Mouse (Mus musculus): ENCODE data around the gene Cd248. TPM values are rescaled to one million over a fixed set of nuclear protein-coding genes. Genes with fewer than 3 reads are reported as not detected.

Cd248 gene
- polyA plus RNA-seq, 1 experiment = 2.5 TPM

DNA sequence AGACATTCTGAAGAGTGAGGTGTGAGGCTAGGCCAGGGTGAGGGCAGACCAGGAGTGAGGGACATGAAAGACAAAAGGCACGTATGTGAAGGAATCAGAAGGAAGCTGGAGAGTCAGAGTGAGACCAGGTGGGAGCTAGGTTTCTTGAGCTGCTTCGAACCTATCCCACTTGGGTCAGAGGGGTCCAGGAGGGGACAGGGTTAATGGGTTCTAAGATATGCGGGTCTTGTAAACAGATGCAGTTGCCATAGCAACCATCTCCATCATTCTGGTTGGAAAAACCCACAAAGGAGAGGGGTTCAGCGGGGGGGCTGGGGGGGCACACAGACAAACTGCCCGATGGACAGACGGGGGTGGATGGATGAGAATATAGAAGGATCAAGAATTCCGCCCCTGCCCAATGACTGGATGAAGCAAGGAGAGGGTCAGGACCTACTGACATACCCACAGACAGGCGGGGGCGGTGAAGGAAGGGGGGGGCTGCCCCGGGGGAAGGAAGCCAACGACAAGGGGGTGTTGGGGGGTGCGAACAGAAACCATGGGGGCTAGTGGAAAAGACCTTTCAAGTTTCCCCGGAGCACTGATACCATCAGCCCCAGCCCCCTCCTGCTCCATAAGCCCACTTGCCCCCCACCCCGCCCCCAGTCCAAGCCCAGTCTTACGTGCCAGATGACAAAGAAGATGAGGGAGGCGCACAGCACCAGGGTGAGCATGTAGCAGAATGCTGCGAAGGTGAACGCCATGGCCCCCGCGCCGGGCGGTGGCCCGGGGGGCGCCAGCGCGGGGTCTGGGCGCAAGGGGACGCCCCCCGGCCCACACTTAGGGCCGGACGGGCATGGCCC lies 29.9 kb downstream of the Cd248 start:
- TF ChIP-seq POLR2A (IDR thresholded peaks at IDR 0.05; ENCODE audit: control insufficient read depth, low read depth, low read length) = no peak
- no peak for TF ChIP-seq CTCF (IDR thresholded peaks at IDR 0.05; ENCODE audit: control insufficient read depth, insufficient read depth, insufficient replicate concordance, low read depth, low read length)
- Histone ChIP-seq H3K27ac (ENCODE audit: control insufficient read depth, insufficient read depth, low read depth, low read length) (no peak overlapping the region), H3K27me3 (ENCODE audit: control insufficient read depth, insufficient read depth, low read length) (no peaks in the 10 kb centered on the region), H3K4me3 (ENCODE audit: control insufficient read depth, low read depth, low read length) (peak overlapping the region; percentile 78), H3K4me1 (ENCODE audit: control insufficient read depth, insufficient read depth, low read length) (peaks cover 22% of the 10 kb centered on the region), H3K36me3 (ENCODE audit: control insufficient read depth, insufficient read depth, low read length) (no peaks in the 10 kb centered on the region)

DNA sequence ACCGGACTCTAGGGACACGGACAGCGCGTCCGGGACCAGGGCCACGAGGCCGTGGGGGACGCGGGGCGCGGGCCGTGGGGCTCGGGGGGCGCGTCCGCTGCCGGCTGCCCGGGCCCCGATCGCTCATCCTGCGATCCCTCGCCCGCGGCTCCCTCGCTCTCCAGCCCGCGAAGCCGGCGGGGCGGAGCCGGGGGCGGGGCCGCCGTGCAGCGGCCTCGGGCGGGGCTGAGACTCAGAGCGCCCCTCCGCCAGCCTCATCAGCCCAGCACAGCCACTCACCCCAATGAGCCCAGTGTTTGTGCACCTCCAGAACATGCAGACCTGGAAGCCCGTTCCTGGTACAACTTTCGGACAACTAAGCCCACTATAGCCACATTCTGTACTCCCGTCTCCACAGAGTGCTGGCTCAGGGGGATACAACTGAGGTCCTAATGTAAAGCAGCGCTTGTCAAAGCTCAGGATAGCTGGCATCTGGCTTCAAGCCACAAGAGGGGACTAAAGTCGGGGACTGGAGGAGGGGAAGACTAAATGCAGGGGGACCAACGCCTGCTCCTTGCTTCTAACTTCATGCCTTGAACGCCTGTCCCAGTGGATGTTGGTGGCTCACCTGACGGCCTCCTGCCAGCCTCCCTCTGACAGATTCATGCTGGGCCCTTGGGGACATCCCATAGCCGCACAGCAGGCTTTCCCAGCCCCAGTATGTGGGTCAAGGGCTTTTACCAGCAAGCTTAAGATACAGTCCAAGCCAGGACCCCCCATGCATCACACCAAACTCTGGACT lies 30.7 kb downstream of the Cd248 start, which contains the start of gene Cnih2:
Gene Cnih2, minus strand, starts transcription at position 159 of the 781 bp plus-strand sequence.
- Histone ChIP-seq H3K27ac (ENCODE audit: control insufficient read depth, insufficient read depth, low read depth, low read length) (no peak within 1 kb of the TSS), H3K36me3 (ENCODE audit: control insufficient read depth, insufficient read depth, low read length) (no peaks in the 10 kb centered on the region; the same call in none of the 2 replicates)
- no peak for TF ChIP-seq POLR2A (IDR thresholded peaks at IDR 0.05; ENCODE audit: control insufficient read depth, low read depth, low read length)
- no peak for TF ChIP-seq CTCF (IDR thresholded peaks at IDR 0.05; ENCODE audit: control insufficient read depth, insufficient read depth, insufficient replicate concordance, low read depth, low read length)

DNA sequence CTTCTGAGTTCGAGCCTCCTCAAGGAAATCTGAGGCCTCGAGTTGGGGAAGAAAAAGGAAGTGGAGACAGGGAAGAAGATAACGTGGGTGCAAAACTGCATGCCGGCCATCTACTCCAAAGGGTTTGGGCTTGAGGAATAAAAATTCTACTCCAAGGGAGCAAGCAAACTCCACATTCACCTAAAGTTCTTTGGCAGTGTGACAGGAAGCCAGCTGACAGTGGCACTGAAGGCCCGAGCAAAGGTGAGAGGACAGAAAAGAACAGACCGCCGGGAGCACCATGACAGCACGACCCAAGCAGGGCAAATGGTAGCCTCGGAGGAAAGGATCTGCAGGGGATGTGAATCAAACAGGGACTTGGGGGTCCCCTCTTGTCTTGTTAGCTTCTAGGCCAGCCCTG lies 38.2 kb downstream of the Cd248 start:
- peaks cover 5% of the 10 kb centered on the region for H3K36me3 ChIP-seq (ENCODE audit: control insufficient read depth, insufficient read depth, low read length)
- TF ChIP-seq CTCF (IDR thresholded peaks at IDR 0.05; ENCODE audit: control insufficient read depth, insufficient read depth, insufficient replicate concordance, low read depth, low read length) = no peak
- no peak for TF ChIP-seq POLR2A (IDR thresholded peaks at IDR 0.05; ENCODE audit: control insufficient read depth, low read depth, low read length)
- H3K27ac ChIP-seq (ENCODE audit: control insufficient read depth, insufficient read depth, low read depth, low read length) = peak overlapping the region; percentile 75
- H3K4me3 ChIP-seq (ENCODE audit: control insufficient read depth, low read depth, low read length) = peak overlapping the region; percentile 86
- H3K27me3 ChIP-seq (ENCODE audit: control insufficient read depth, insufficient read depth, low read length) = no peaks in the 10 kb centered on the region
- H3K4me1 ChIP-seq (ENCODE audit: control insufficient read depth, insufficient read depth, low read length) = peaks cover 16% of the 10 kb centered on the region

More for the DNA sequence above, 30.7 kb downstream of the Cd248 start, which contains the start of gene Cnih2:
- H3K27me3 ChIP-seq (ENCODE audit: control insufficient read depth, insufficient read depth, low read length) = no peaks in the 10 kb centered on the region
- H3K4me3 ChIP-seq (ENCODE audit: control insufficient read depth, low read depth, low read length) = peak within 1 kb of the TSS; percentile 78
- peaks cover 16% of the 10 kb centered on the region for H3K4me1 ChIP-seq (ENCODE audit: control insufficient read depth, insufficient read depth, low read length)

- no peaks in the 10 kb centered on the region for H3K27me3 ChIP-seq (ENCODE audit: control insufficient read depth, insufficient read depth, low read length)
- TF ChIP-seq POLR2A (IDR thresholded peaks at IDR 0.05; ENCODE audit: control insufficient read depth, low read depth, low read length) (peak; percentile 63), CTCF (IDR thresholded peaks at IDR 0.05; ENCODE audit: control insufficient read depth, insufficient read depth, insufficient replicate concordance, low read depth, low read length) (no peak)
- H3K4me3 ChIP-seq (ENCODE audit: control insufficient read depth, low read depth, low read length) = peak within 1 kb of the TSS; percentile 86
- peaks cover 16% of the 10 kb centered on the region for H3K4me1 ChIP-seq (ENCODE audit: control insufficient read depth, insufficient read depth, low read length)
- peaks cover 6% of the 10 kb centered on the region for H3K36me3 ChIP-seq (ENCODE audit: control insufficient read depth, insufficient read depth, low read length)
- peak within 1 kb of the TSS; percentile 93 for H3K27ac ChIP-seq (ENCODE audit: control insufficient read depth, insufficient read depth, low read depth, low read length)
These were observed 38.9 kb downstream of the Cd248 start, which contains the start of gene Rab1b for GRCm38 (mm10) chr19:5106731-5107191. Gene Rab1b, minus strand, starts transcription at chr19:5107072.

- peaks cover 16% of the 10 kb centered on the region for H3K4me1 ChIP-seq (ENCODE audit: control insufficient read depth, insufficient read depth, low read length)
- H3K36me3 ChIP-seq (ENCODE audit: control insufficient read depth, insufficient read depth, low read length) = peaks cover 6% of the 10 kb centered on the region
- no peak for TF ChIP-seq POLR2A (IDR thresholded peaks at IDR 0.05; ENCODE audit: control insufficient read depth, low read depth, low read length)
- no peak for TF ChIP-seq CTCF (IDR thresholded peaks at IDR 0.05; ENCODE audit: control insufficient read depth, insufficient read depth, insufficient replicate concordance, low read depth, low read length)
- peak overlapping the region; percentile 86 for H3K4me3 ChIP-seq (ENCODE audit: control insufficient read depth, low read depth, low read length)
- H3K27me3 ChIP-seq (ENCODE audit: control insufficient read depth, insufficient read depth, low read length) = no peaks in the 10 kb centered on the region
- H3K27ac ChIP-seq (ENCODE audit: control insufficient read depth, insufficient read depth, low read depth, low read length) = peak overlapping the region; percentile 46; the same call in 1 of the 2 replicates
These were observed 39.8 kb downstream of the Cd248 start for GRCm38 (mm10) chr19:5107556-5108270.

DNA sequence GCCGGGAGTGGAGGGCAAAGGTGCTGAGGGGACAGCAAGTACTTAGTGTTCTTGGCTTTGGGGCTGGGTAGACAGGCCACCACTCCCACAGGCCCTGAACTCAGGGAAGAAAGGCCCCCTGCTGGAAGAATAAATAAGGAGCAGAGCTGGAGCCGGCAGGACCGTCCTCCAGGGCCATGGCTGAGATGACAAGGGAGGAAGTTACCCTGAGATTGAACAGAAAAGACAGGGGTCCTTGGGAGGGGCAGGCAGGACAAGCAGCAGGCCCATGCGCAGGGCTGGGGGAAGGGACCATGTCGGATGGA lies 40.3 kb downstream of the Cd248 start:
- no peaks in the 10 kb centered on the region for H3K27me3 ChIP-seq (ENCODE audit: control insufficient read depth, insufficient read depth, low read length)
- no peak overlapping the region for H3K27ac ChIP-seq (ENCODE audit: control insufficient read depth, insufficient read depth, low read depth, low read length)
- TF ChIP-seq CTCF (IDR thresholded peaks at IDR 0.05; ENCODE audit: control insufficient read depth, insufficient read depth, insufficient replicate concordance, low read depth, low read length) (peak; percentile 33; the same call in 1 of the 2 replicates), POLR2A (IDR thresholded peaks at IDR 0.05; ENCODE audit: control insufficient read depth, low read depth, low read length) (no peak)
- H3K4me1 ChIP-seq (ENCODE audit: control insufficient read depth, insufficient read depth, low read length) = peaks cover 16% of the 10 kb centered on the region
- H3K4me3 ChIP-seq (ENCODE audit: control insufficient read depth, low read depth, low read length) = peak overlapping the region; percentile 53
- H3K36me3 ChIP-seq (ENCODE audit: control insufficient read depth, insufficient read depth, low read length) = peaks cover 6% of the 10 kb centered on the region

All from testis, adult 2 months (tissue).